Comparison of ENCODE assay signal across 21 mouse cellular contexts in the genomic region with DNA sequence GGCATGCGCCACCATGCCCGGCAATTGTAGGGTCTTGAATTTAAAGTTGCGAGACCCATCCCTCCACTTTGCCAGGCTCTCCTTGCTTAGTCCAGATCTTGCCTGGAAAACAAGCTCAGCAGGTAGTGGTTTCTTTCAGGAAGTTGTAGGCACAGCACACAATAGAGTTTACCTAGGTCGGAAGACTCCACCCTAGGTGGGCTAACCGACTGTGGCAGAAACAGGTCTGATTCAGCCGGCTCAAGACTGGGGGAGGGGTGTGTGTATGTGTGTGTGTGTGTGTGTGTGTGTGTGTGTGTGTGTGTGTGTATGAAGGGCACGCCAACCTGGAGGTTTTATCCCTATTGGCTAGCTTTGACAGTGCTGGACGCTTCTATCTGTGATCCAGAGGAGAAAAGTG. TPM values are rescaled to one million over a fixed set of nuclear protein-coding genes. Genes with fewer than 3 reads are reported as not detected.
A peak's percentile ranks its signal among the peaks of the same experiment; 100 is the strongest.
DNase-seq lines count a peak whose midpoint lies in the region; ATAC-seq and TF ChIP-seq lines count a peak whose summit lies in the region.
"Had no signal": no experiment of that assay in that cellular context is flagged by ENCODE, and none has a peak within 500 bp of the region (broad histone marks: within the 10 kb centered on the region; RNA-seq: fewer than 3 reads in every experiment).

No protein-coding gene starts in this region.

- in situ Hi-C loops in ES-E14 (cut with MboI; ENCODE audit: low sequenced_read_pairs in 2 of 2, unreplicated experiment in 2 of 2), result no loop called here

- no peak overlapping the region for H3K4me2 ChIP-seq in intestine, postnatal 0 days (replicated peaks; ENCODE audit: low read depth)
- H3K4me2 ChIP-seq: embryonic facial prominence, embryonic 12.5 days; forebrain, embryonic 13.5 days; forebrain, embryonic 15.5 days had no signal

- no peak for TF ChIP-seq CTCF in ES-Bruce4 (IDR thresholded peaks at IDR 0.05; ENCODE audit: low read depth, low read length)
- TF ChIP-seq CTCF in intestine, postnatal 0 days (IDR thresholded peaks at IDR 0.05; ENCODE audit: low read depth), result no peak

- peaks cover 5% of the 10 kb centered on the region; the same call in 1 of the 2 replicates for H3K9me3 ChIP-seq in ES-Bruce4 (replicated peaks; ENCODE audit: control insufficient read depth, insufficient read depth, low read length, poor library complexity, severe bottlenecking)
- H3K9me3 ChIP-seq in ES-E14 (ENCODE audit: control insufficient read depth, insufficient read depth, low read depth, low read length), result no peaks in the 10 kb centered on the region
- H3K9me3 ChIP-seq in intestine, postnatal 0 days (ENCODE audit: control insufficient read depth), result no peaks in the 10 kb centered on the region
- no peaks in the 10 kb centered on the region for H3K9me3 ChIP-seq in limb, embryonic 10.5 days (replicated peaks)
- H3K9me3 ChIP-seq: embryonic facial prominence, embryonic 10.5 days; embryonic facial prominence, embryonic 12.5 days; forebrain, embryonic 13.5 days; forebrain, embryonic 15.5 days had no signal

- 73% methylated on average over 8 of the region's 8 CpGs for WGBS in intestine, postnatal 0 days
- WGBS in limb, embryonic 10.5 days, result 89% methylated on average over 8 of the region's 8 CpGs

- no peak for TF ChIP-seq POLR2A in ES-Bruce4 (IDR thresholded peaks at IDR 0.05; ENCODE audit: insufficient read depth, low read length)

- H3K4me1 ChIP-seq in ES-Bruce4 (ENCODE audit: control insufficient read depth, insufficient read depth, low read length) (no peaks in the 10 kb centered on the region), ES-E14 (ENCODE audit: control insufficient read depth in 2 of 2, insufficient read depth in 2 of 2, low read length in 2 of 2, poor library complexity in 1 of 2) (peaks cover 8 to 22% of the 10 kb centered on the region in 2 experiments)
- H3K4me1 ChIP-seq in intestine, postnatal 0 days (replicated peaks; ENCODE audit: control insufficient read depth, insufficient read depth, low read length), result no peaks in the 10 kb centered on the region
- no peaks in the 10 kb centered on the region for H3K4me1 ChIP-seq in limb, embryonic 10.5 days
- H3K4me1 ChIP-seq: embryonic facial prominence, embryonic 10.5 days; embryonic facial prominence, embryonic 12.5 days; forebrain, embryonic 13.5 days; forebrain, embryonic 15.5 days had no signal

- no peak for ATAC-seq in intestine, postnatal 0 days
- ATAC-seq: forebrain, embryonic 13.5 days; forebrain, embryonic 15.5 days; forebrain, postnatal 0 days had no signal

- H3K4me3 ChIP-seq in ES-Bruce4 (ENCODE audit: low read depth, low read length) (no peak overlapping the region), ES-E14 (ENCODE audit: insufficient read depth in 1 of 2, low read depth in 1 of 2, low read length in 2 of 2, poor library complexity in 1 of 2, severe bottlenecking in 1 of 2) (peak overlapping the region; percentile 46 to 63; a peak in 2 of 4 replicates)
- H3K4me3 ChIP-seq in intestine, postnatal 0 days (ENCODE audit: low read depth, low read length), result no peak overlapping the region
- no peak overlapping the region for H3K4me3 ChIP-seq in limb, embryonic 10.5 days
- H3K4me3 ChIP-seq: embryonic facial prominence, embryonic 10.5 days; embryonic facial prominence, embryonic 12.5 days; forebrain, embryonic 13.5 days; forebrain, embryonic 15.5 days had no signal

- H3K27me3 ChIP-seq in ES-Bruce4 (ENCODE audit: control insufficient read depth, insufficient read depth, low read length, poor library complexity, severe bottlenecking), result no peaks in the 10 kb centered on the region
- no peaks in the 10 kb centered on the region for H3K27me3 ChIP-seq in intestine, postnatal 0 days (replicated peaks; ENCODE audit: control insufficient read depth, insufficient read depth, low read length)
- H3K27me3 ChIP-seq in limb, embryonic 10.5 days (ENCODE audit: low read depth, poor library complexity, severe bottlenecking), result no peaks in the 10 kb centered on the region
- H3K27me3 ChIP-seq: embryonic facial prominence, embryonic 12.5 days; forebrain, embryonic 13.5 days; forebrain, embryonic 15.5 days had no signal

- peak; percentile 98 for TF ChIP-seq EP300 in ES-Bruce4 (IDR thresholded peaks at IDR 0.05; ENCODE audit: insufficient read depth, low read depth, low read length)

- H3K36me3 ChIP-seq in ES-Bruce4 (ENCODE audit: control insufficient read depth, insufficient read depth, low read length, poor library complexity, severe bottlenecking), result no peaks in the 10 kb centered on the region
- H3K36me3 ChIP-seq in ES-E14 (ENCODE audit: control insufficient read depth, insufficient read depth, low read length, poor library complexity, severe bottlenecking), result peaks cover 6% of the 10 kb centered on the region; the same call in 1 of the 2 replicates
- H3K36me3 ChIP-seq in intestine, postnatal 0 days (ENCODE audit: control insufficient read depth, insufficient read depth), result no peaks in the 10 kb centered on the region
- H3K36me3 ChIP-seq in limb, embryonic 10.5 days, result no peaks in the 10 kb centered on the region
- H3K36me3 ChIP-seq: embryonic facial prominence, embryonic 10.5 days; embryonic facial prominence, embryonic 12.5 days; forebrain, embryonic 15.5 days had no signal

- peak overlapping the region; percentile 54 for H3K9ac ChIP-seq in ES-Bruce4 (ENCODE audit: low read depth, poor library complexity, severe bottlenecking)
- H3K9ac ChIP-seq in ES-E14 (ENCODE audit: insufficient read depth, low read depth, low read length, poor library complexity, severe bottlenecking), result peak overlapping the region; percentile 79; the same call in 1 of the 2 replicates
- no peak overlapping the region for H3K9ac ChIP-seq in intestine, postnatal 0 days (ENCODE audit: low read depth, low read length)
- H3K9ac ChIP-seq: embryonic facial prominence, embryonic 12.5 days; forebrain, embryonic 13.5 days; forebrain, embryonic 15.5 days; forebrain, postnatal 0 days had no signal

- DNase-seq in ES-E14 (ENCODE audit: low read depth, low spot score), result no peak
- peak; percentile 76 for DNase-seq in ZHBTc4 (ENCODE audit: low read depth, low spot score)
- DNase-seq in adrenal gland, adult 8-10 months, result no peak
- DNase-seq in limb, embryonic 10.5 days (ENCODE audit: low spot score), result no peak
- no peak for DNase-seq in layer of hippocampus, postnatal 25 days (ENCODE audit: extremely low spot score in 1 of 2, low spot score in 1 of 2)
- DNase-seq: adrenal gland, adult 2 months; adrenal gland, postnatal 14 days; adrenal gland, postnatal 36 days; cerebellum, adult 11-12 months; cerebellum, adult 2 months; cerebellum, adult 9-10 months; cerebellum, postnatal 10 days; cerebellum, postnatal 25 days; forebrain, postnatal 0 days had no signal

- H3K27ac ChIP-seq in ES-Bruce4 (ENCODE audit: insufficient read depth, low read length) (peak overlapping the region; percentile 94), ES-E14 (ENCODE audit: insufficient read depth, low read depth, low read length, poor library complexity, severe bottlenecking) (peak overlapping the region; percentile 98)
- no peak overlapping the region for H3K27ac ChIP-seq in intestine, postnatal 0 days (ENCODE audit: low read depth, low read length)
- H3K27ac ChIP-seq in limb, embryonic 10.5 days, result no peak overlapping the region
- H3K27ac ChIP-seq: embryonic facial prominence, embryonic 10.5 days; embryonic facial prominence, embryonic 12.5 days; forebrain, embryonic 13.5 days; forebrain, embryonic 15.5 days had no signal

TF ChIP-seq in ES-E14, 5 proteins besides CTCF, POLR2A, EP300 and RAD21:
- TF ChIP-seq ZC3H11A (IDR thresholded peaks at IDR 0.05; ENCODE audit: borderline replicate concordance, low read depth, low read length) (no peak), HCFC1 (IDR thresholded peaks at IDR 0.05; ENCODE audit: borderline replicate concordance, insufficient read depth, low read length) (no peak), CHD2 (IDR thresholded peaks at IDR 0.05; ENCODE audit: low read depth, low read length) (no peak; the same call in 1 of the 2 replicates), ZNF384 (IDR thresholded peaks at IDR 0.05; ENCODE audit: low read depth, low read length) (no peak), MAFK (IDR thresholded peaks at IDR 0.05; ENCODE audit: insufficient read depth, low read depth, low read length) (no peak)

RNA-seq across cellular contexts. Expression of a gene that starts 10.2 kb away (rescaled TPM):
- polyA plus RNA-seq in ES-Bruce4 (2011; ENCODE audit: insufficient read depth, insufficient read length, low read depth, missing spikeins), result 1.3 and 1.6 TPM in 2 replicates
- total RNA-seq in ES-E14 (2012; rRNA removed), result 0.67 and 1.2 TPM in 2 replicates
- 0.12 and 0.24 TPM in 2 replicates for polyA plus RNA-seq in intestine, postnatal 0 days (2015; fragmentation: Nextera tagmentation; extraction: Ambion mirVana)
- total RNA-seq in adrenal gland, adult 8-10 months (2022), result 1 to 10 TPM; 5.9 to 9.6 (median 6.8) TPM
- polyA plus RNA-seq in limb, embryonic 10.5 days (2016; fragmentation: Nextera tagmentation; extraction: Ambion mirVana), result 0.01 TPM in 1 of 2 replicates, not detected in the other
- 10 to 100 TPM; 29.0 to 43.1 TPM for total RNA-seq in layer of hippocampus, postnatal 25 days (2021)
- total RNA-seq: MEL had no signal

RNA-seq across cellular contexts. Expression of a gene that starts 14.8 kb away (rescaled TPM):
- polyA plus RNA-seq in ES-Bruce4 (2011; ENCODE audit: insufficient read depth, insufficient read length, low read depth, missing spikeins), result 146 and 158 TPM in 2 replicates
- total RNA-seq in ES-E14 (2012; rRNA removed), result 173 and 188 TPM in 2 replicates
- 29.1 and 29.9 TPM in 2 replicates for polyA plus RNA-seq in intestine, postnatal 0 days (2015; fragmentation: Nextera tagmentation; extraction: Ambion mirVana)
- 10 to 100 TPM in 2 of 4 experiments, 1 to 10 TPM in 2; 8.8 to 12.1 (median 9.8) TPM for total RNA-seq in adrenal gland, adult 8-10 months (2022)
- polyA plus RNA-seq in limb, embryonic 10.5 days (2016; fragmentation: Nextera tagmentation; extraction: Ambion mirVana), result 159 and 167 TPM in 2 replicates
- total RNA-seq in layer of hippocampus, postnatal 25 days (2021), result 10 to 100 TPM; 11.6 to 18.9 TPM

RNA-seq across cellular contexts. Expression of a gene that starts 46.5 kb away (rescaled TPM):
- 49.5 and 56.1 TPM in 2 replicates for polyA plus RNA-seq in ES-Bruce4 (2011; ENCODE audit: insufficient read depth, insufficient read length, low read depth, missing spikeins)
- total RNA-seq in ES-E14 (2012; rRNA removed), result 76.7 and 84.5 TPM in 2 replicates
- 125 and 130 TPM in 2 replicates for polyA plus RNA-seq in intestine, postnatal 0 days (2015; fragmentation: Nextera tagmentation; extraction: Ambion mirVana)
- 100 to 1,000 TPM; 138 to 152 (median 146) TPM for total RNA-seq in adrenal gland, adult 8-10 months (2022)
- 37.2 and 41.7 TPM in 2 replicates for polyA plus RNA-seq in limb, embryonic 10.5 days (2016; fragmentation: Nextera tagmentation; extraction: Ambion mirVana)
- total RNA-seq in layer of hippocampus, postnatal 25 days (2021), result 100 to 1,000 TPM; 264 to 285 TPM

Comparison
In these comparisons a context has a peak if more than half of its experiments do, and no peak if none do; other contexts are left out.
1. H3K27ac ChIP-seq: peak in ES-Bruce4 (single experiment) and ES-E14 (single experiment); none in intestine, postnatal 0 days (single experiment) and limb, embryonic 10.5 days (single experiment).
2. H3K4me3 ChIP-seq: peak in ES-E14 (2 of 2); none in ES-Bruce4 (single experiment), intestine, postnatal 0 days (single experiment) and limb, embryonic 10.5 days (single experiment).